Mouse (Mus musculus) urinary bladder, adult 18-20 months (tissue): ENCODE measurements around the gene Mrgprf.

Experiments
- DNase-seq, 2 experiments: peaks; one replicate each; pipeline ENCODE4 v3.0.0; 2022; ENCODE audit warnings: low spot score in 2 of 2, mixed read lengths in 2 of 2

Mrgprf gene

GRCm38 (mm10) chr7:145301008-145301340 lies 346 bp downstream of the Mrgprf start:
- DNase-seq: no peak

DNA sequence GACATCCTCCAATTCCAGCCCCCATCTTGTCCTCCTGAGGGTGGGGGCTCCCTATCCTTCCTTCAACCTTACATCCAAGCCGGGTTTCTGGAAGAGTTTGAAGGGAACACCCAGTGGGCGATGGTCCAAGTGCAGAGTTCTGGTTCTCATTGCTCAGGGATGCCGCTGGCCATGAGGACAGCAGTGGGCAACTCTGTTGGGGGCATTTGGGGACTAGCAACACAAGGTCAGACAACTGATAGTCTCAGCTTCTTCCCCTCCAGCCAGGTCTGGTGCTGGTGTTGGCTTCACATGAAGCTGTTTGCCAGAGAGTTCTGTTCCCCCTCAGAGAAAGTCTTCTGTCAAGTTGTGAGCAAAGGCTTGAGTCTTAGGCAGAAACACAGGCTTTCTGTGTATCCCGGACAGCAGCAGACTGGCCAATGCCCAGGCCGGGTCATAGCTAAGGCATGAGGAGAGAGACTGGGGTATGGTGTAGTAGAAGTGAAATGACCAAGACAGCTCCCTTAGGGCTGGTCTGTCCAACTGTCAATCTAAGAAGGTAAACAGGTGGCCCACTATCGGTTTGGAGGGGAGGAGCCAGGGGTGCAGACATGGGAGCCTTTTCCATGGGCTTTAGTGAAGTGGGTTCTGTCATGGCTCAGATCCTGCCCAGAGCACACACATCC lies 845 bp downstream of the Mrgprf start:
- peak in 1 of 2 experiments; percentile 32 for DNase-seq

DNA sequence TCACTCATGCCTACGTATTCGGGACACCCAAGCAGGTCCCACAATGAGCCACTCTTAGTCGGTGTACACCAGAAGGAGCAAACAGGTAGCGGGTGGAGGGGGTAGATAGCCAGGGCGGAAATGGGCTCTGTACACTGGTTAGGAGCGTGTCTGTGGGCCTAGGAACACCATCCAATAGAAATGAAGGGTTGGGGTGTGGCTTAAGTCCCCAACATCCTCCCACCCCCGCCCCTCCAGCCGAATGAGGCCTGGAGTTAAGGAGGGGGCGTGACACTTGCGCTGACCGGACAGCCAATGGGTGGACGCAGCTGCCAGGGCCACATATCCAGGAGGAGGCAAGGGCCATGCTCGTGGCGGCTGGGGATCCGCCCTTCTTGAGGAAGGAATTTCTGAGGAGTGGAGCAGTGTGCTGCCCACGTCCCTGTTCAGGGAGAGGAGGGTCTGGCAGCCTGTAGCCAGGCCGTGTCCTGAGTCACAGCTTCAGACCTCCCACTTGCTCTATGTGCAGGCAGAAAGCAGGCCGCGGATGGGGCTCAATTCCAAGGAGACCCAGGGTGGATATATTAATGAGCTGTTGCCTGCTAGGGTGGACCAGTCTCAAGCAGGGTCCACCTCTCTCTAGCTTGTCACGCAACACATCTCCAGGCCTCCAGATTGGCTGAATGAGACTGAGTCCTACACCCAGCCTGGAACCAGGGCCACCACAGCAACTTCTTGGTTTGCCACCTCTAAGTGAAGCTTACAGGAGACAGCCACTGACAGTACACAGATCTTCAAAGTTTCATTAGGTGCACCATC lies 2.1 kb downstream of the Mrgprf start:
- DNase-seq: peak in 1 of 2 experiments; percentile 70

DNA sequence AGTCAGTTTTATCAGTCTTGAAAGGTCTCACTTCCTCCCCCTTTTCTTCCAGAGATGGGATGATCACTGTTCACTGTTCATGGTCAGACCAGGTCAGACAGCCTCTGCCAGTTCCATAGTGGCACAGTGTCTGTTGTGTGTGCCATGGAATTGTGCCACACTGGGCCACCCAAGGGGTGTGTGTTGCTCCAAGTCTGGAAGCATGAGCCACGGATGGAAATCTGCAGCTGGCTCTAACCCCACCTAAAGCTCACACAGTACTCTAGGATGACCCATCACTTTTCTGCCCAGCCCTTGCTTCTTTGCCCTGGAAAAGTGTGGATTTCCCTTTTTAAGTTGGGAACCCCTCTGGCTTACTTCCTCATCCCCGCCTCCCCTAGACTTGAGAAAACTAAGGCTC lies 3.5 kb downstream of the Mrgprf start:
- DNase-seq: no peak

DNA sequence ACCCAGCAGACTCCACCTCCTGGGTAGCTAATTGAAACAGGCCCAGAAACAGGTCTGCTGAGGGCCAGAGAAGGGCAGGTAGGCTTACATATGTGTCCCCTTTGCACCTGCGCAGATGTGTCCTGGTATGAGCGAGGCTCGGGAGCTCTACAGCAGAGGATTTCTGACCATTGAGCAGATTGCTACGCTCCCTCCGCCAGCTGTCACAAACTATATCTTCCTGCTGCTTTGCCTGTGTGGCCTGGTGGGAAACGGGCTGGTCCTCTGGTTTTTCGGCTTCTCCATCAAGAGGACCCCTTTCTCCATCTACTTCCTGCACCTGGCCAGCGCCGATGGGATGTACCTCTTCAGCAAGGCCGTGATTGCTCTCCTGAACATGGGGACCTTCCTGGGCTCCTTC lies 7.0 kb downstream of the Mrgprf start:
- no peak for DNase-seq

GRCm38 (mm10) chr7:145308061-145308675 lies 7.5 kb downstream of the Mrgprf start:
- DNase-seq: no peak

- DNase-seq: no peak
Observed at GRCm38 (mm10) chr7:145308866-145309265, 8.2 kb downstream of the Mrgprf start.

- DNase-seq: no peak
Observed at GRCm38 (mm10) chr7:145309877-145310276, 9.2 kb downstream of the Mrgprf start.

DNA sequence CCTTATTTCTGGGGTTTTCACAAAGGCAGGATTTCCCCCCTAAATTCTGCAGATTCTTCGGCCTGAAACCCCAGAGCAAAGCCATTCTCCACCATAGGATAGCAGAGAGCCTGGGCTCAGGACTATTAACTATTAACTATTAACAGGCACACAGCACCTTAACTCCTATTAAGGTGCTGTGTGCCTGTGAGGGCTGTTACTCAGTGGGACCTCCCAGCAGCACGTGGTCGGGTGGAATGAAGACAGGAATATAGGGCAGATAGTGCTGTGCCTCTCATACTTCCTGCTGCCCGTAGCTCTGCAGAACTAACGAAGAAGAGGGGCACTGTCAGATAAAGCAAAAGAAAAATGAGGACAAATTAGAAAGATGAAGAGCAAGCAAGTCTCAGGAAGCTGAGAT lies 9.9 kb downstream of the Mrgprf start:
- DNase-seq: no peak

GRCm38 (mm10) chr7:145312137-145312536 lies 11.5 kb downstream of the Mrgprf start:
- no peak for DNase-seq

DNA sequence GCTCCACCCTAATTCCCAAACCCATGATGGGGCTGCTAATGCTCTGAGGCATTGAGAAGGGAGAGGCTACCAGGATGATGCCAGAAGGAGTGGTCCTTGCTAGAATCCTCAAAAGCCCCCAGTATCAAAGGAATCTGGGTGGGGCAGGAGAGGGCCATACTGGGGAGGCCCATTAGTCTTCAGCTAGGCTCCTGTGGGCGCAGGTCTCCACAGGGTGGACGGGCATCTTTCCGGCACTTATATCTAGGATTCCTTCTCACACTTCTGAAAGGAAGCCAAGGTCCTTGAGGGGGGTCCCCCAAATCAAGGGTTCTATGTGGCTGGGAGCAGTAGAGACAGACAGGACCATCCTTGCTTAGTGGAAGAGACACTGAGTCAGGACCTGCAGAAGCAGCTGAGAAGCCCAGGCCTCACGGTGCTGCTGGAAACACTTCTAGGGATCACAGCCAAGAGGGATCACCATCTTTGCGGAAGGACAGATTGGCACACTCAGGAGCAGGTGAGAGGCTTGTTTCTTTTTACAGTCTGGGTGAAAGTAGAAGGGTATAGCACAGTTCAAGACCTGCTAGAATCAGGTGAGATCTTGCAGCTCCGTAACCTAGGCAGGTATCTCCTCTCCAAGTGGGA lies 14.3 kb downstream of the Mrgprf start, which contains the start of gene Mrgprd:
Gene Mrgprd, plus strand, starts transcription at position 51 of the 627 bp plus-strand sequence.
- DNase-seq: no peak

DNA sequence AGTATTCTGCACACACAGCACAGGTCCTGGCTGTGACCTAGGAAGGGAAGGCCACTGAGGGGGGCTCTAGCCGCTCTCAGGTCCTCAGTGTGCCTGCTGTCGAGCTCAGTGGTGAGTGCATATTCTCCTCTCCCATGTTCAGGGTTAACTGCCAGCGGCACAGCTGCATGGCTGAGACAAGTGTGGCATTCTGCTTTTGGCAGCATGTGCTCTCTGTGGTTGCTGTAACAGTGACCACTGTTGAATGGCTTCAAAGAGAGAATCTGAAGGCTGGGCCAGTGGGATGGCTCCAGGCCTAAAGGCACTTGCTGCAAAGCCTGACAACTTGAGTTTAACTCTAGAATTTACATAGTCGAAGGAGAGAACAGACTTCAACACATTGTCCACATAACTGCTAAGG lies 16.9 kb downstream of the Mrgprf start:
- DNase-seq: no peak

DNA sequence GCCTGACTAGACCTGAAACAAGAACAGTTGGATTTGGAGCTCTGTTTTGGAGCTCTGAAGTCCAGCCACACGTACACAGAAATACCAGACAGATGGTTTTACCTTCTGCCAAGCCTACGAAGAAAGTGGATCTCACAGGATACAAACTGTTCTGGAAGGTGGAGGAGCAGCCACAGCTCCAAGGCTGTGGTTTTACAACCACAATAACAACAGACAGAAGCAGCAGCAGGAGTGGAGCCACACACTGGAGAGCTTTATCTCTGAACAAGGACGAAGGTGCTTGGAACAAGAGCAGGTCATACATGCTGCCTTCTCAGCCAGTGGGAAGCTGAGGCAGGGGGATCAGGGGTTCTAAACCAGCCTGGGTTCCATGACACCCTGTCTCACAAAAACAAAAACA lies 18.9 kb downstream of the Mrgprf start:
- DNase-seq: no peak

- DNase-seq: no peak
Observed at GRCm38 (mm10) chr7:145323607-145324006, 23.0 kb downstream of the Mrgprf start.

DNA sequence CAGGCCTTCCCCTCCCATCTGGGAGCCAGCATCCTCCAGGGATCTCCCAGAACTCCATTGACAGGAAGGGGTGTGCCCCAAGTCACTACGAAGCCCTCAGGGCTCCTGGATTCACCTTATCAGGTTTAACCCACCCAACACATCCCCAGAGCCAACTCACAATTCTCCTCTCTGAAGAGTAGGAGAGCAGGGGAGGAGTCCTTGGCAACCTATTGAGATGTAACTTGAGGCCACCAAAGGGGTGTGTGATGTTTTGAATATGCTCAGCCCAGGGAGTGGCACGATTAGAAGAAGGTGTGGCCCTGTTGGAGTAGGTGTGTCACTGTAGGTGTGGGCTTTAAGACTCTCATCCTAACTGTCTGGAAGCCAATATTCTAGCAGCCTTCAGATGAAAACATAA lies 25.1 kb downstream of the Mrgprf start:
- DNase-seq: no peak

- no peak for DNase-seq
Observed at GRCm38 (mm10) chr7:145329982-145330381, 29.4 kb downstream of the Mrgprf start.

DNA sequence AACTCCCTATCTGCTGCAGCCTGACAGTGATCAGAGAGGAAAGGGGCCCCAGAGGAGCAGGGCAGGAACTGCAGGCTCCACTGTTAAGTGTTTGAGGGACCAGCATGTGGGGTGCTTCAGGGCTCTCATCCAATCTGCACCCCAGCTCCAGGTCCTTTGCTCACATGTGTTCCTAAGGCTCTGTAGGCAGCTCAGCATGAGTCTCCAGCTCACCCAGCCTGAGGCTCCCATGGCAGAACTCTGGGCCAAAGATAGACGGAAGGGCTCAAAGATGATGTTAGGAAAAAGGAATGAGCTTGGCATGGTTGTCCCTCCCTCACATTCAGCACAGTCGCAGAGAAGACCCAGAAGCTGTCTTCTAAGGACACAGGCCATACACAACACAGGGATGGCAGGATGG lies 30.0 kb downstream of the Mrgprf start:
- DNase-seq: no peak

DNA sequence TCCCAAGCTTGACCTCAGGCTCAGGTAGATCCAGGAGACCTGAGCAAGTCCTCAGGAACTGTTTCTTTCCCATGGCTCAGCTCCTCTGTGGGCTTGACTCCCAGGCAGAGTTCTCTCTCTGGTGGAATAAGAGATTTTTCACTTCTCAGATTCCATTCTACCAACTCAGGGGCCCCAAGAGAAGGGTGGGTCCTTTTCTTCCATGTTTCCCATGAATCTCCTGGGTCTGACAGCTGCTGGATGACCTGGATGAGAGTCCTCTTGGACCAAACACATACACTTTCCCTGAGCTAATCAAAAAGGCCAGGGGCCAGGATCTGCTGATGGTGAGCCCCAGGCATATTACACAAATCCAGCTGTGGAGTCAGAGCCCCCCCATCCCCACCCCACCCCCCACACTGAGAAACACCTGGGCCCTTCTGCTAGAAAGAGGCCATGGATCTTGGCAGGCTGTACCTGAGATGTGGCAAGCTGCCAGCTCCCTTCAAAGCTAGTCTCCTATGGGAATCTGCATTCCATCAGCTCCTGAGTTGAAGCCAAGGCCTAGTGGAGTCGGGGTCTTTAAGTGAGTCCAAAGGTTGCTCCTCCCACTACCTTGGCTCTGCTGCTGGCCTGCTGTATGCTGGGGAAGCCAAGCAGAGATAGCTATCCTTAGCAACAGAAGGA lies 31.9 kb downstream of the Mrgprf start:
- DNase-seq: no peak

GRCm38 (mm10) chr7:145333936-145334335 lies 33.3 kb downstream of the Mrgprf start:
- DNase-seq: no peak

DNA sequence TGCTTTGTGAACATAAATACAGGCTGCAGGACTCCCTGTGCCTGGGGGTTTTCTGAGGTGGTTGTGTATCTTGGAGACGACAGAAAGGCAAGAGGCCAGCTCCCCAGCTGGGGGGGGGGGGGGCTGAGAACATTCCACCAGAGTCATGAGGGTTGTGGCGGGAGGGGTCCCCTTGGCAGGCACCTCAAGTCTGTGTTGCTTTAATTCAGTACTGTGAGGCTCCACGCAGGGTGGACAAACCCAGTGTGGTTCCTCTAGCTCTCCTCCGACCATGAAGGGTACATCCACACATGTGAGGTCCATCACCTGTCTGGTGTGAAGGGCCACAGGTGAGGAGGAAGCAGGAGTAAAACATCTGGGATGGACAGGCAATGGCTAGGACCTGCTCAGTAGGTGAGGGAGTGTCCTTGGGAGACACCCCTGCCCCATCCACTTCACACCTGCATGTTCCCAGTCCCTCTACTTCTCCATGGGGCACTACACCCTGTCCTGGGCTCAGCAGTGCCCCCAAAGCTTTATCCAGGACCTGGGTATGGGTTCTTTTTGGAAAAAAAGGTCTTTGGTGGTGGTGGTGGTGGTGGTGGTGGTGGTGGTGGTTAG lies 33.9 kb downstream of the Mrgprf start:
- DNase-seq: no peak

- DNase-seq: no peak
Observed at GRCm38 (mm10) chr7:145335199-145335598, 34.6 kb downstream of the Mrgprf start.
